Mouse (Mus musculus): ENCODE data around the gene Zfp189. TPM values are rescaled to one million over a fixed set of nuclear protein-coding genes. Genes with fewer than 3 reads are reported as not detected.
"Not testable (repeated sequence)": the region's sequence is repeated elsewhere in the genome, so short reads cannot be mapped to it uniquely, and the experiment has no call there.

The Zfp189 gene
- 1.1 and 1.8 TPM in 2 replicates for polyA plus RNA-seq (2011; ENCODE audit: insufficient read depth, insufficient read length, low replicate concordance, missing spikeins)

DNA sequence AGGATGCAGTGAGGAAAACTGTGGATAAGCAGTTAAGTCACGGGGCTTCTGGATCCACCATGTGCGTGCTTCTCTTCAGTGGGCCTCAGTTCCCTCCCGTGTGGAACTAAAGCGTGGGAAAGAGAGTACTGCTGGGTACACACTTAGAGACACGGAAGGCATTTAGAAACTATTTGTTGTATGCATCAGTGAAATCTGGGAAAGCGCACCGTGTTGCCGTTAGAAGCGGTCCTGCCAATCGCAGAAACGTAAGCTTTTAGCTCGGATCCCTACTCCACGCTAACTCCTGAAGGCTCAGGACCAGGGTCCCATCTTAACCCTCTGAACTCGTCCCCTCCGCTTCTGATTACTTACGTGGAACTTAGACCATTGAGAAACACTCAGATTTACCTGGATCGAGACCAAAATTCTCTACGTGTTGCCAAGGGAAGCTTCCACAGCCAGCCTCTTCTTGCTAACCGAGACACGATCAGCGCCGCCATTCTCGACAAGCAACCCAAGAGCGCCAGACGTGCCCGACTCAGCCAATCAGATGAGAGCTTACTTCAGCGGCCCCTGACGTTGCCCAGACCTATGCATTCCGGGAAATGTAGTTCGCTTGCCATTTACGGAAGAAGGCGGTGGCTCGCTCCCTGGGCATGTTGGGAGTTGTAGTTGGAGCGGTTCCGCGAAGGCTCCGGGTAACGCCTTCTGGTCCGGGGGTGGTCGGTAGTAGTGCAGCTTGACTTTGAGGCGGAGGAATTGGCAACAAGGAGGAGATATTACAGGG, at the start of gene Zfp189, which contains the start of gene Mrpl50:
Zfp189 (plus strand) TSS at position 605 of the 769 bp plus-strand sequence.
Mrpl50 (minus strand) TSS at position 522 of the 769 bp plus-strand sequence.
- WGBS: under 1% methylated on average over 41 of the region's 41 CpGs
- H3K4me3 ChIP-seq (replicated peaks; ENCODE audit: control insufficient read depth, low read depth, low read length): peak within 1 kb of the TSS; percentile 66
- H3K27ac ChIP-seq (ENCODE audit: control insufficient read depth, insufficient read depth, low read depth, low read length, poor library complexity): peak within 1 kb of the TSS; percentile 14
- H3K4me1 ChIP-seq (ENCODE audit: control insufficient read depth, insufficient read depth, low read length): no peaks in the 10 kb centered on the region; the same call in 1 of the 2 replicates
- TF ChIP-seq POLR2A (IDR thresholded peaks at IDR 0.05; ENCODE audit: borderline replicate concordance, control insufficient read depth, low read depth, low read length) (peak; percentile 62; the same call in 1 of the 2 replicates), CTCF (IDR thresholded peaks at IDR 0.05; ENCODE audit: control insufficient read depth, insufficient read depth, low read length) (no peak; the same call in 1 of the 2 replicates)

DNA sequence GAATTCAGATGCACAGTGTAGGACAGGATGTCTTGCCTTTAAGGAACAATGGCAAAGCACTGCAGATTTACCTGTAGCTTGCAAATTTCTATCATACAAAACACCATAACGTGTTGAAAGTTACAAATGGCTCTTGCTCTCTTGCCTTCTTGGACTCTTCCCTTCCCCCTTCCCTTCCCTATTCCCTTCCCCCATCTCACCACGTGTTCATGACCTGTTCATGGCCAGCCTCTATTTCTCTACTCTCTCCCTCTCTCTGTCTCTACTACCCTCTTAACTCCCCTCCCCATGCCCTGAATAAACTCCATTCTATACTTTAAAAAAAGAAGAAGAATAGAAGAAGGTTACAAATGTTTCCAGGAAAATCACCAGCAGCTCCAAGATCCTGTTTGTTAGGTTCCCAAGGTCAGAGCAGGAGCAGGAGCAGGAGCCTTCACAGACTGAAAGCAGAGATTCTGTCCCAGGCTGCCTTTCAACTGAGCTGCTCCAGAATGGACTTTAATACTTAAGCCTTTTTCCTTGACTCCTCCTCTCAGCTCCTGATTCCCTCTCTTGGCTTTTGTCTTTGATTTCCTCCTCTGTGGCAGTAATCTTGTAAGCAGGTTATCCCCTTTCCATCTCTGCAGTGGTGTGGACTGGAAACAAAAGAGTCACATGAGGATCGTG, 47.4 kb upstream of the Zfp189 start, which contains the start of gene Acnat1:
Acnat1 (minus strand) TSS at position 478 of the 666 bp plus-strand sequence.
- Histone ChIP-seq H3K4me3 (replicated peaks; ENCODE audit: control insufficient read depth, low read depth, low read length) (no peak within 1 kb of the TSS), H3K4me1 (ENCODE audit: control insufficient read depth, insufficient read depth, low read length) (no peaks in the 10 kb centered on the region; the same call in 1 of the 2 replicates), H3K27ac (ENCODE audit: control insufficient read depth, insufficient read depth, low read depth, low read length, poor library complexity) (no peak within 1 kb of the TSS)
- 49% methylated on average over 3 of the region's 3 CpGs for WGBS
- TF ChIP-seq POLR2A (IDR thresholded peaks at IDR 0.05; ENCODE audit: borderline replicate concordance, control insufficient read depth, low read depth, low read length) (no peak), CTCF (IDR thresholded peaks at IDR 0.05; ENCODE audit: control insufficient read depth, insufficient read depth, low read length) (no peak)

DNA sequence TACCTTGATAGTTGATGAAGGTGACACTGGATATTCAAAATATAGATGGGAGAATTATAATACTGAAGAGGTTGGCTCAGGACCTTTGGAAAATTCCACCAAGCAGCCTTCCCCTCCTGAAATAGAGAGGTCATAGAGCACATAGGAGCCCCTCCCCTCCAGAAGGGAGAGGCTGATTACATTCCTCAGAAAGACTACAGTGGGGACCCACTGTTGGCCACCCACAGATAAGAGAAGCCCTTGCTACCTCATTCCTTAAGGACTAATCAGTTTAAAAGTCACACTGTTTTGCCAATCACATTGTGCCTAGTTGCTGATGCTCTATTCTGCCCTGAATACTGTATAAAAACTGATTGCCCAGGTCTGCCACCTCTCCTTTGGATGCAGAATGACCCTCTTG, 46.4 kb upstream of the Zfp189 start:
- Histone ChIP-seq H3K4me1 (ENCODE audit: control insufficient read depth, insufficient read depth, low read length) (no peaks in the 10 kb centered on the region; the same call in 1 of the 2 replicates), H3K27ac (ENCODE audit: control insufficient read depth, insufficient read depth, low read depth, low read length, poor library complexity) (no peak overlapping the region), H3K4me3 (replicated peaks; ENCODE audit: control insufficient read depth, low read depth, low read length) (no peak overlapping the region)
- TF ChIP-seq CTCF (IDR thresholded peaks at IDR 0.05; ENCODE audit: control insufficient read depth, insufficient read depth, low read length) (no peak), POLR2A (IDR thresholded peaks at IDR 0.05; ENCODE audit: borderline replicate concordance, control insufficient read depth, low read depth, low read length) (no peak)

DNA sequence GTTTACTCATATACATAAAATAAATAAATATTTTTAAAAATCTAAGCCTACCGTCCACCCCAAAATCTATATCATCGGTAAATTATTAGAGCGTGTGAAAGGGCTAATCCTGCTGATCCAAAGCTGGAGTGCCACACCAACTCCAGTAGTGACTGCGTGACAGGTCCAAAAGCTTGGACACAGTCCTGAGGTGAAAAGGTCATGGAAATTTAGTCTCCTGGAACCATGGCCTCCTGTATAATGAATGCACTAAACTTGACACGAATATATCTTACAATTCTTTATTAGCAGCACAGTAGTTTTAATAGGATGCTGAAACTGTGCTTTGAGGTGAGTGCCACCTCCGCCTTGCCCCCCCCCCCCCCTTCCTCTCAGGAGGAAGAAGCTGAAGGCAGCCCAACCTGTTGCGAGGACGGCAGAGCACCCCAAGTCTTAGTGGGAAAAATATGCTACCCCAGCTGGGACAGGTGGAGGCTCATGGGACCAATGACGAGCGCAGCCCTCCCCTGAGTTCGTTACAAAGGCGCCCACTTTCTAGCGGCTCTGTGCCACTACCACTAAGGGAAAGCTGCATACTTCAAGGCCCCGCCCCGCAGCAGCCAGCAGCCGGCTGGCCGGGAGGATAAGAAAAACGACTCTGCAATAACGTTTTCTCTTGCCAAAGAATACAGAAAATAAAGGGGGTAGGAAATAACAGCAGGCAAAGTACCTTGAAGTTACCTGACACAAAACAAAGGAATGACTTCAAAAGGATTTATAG, 42.7 kb upstream of the Zfp189 start:
- Histone ChIP-seq H3K4me1 (ENCODE audit: control insufficient read depth, insufficient read depth, low read length) (no peaks in the 10 kb centered on the region; the same call in 1 of the 2 replicates), H3K27ac (ENCODE audit: control insufficient read depth, insufficient read depth, low read depth, low read length, poor library complexity) (peak overlapping the region; percentile 63), H3K4me3 (replicated peaks; ENCODE audit: control insufficient read depth, low read depth, low read length) (peak overlapping the region; percentile 52)
- WGBS: 19% methylated on average over 19 of the region's 19 CpGs
- TF ChIP-seq POLR2A (IDR thresholded peaks at IDR 0.05; ENCODE audit: borderline replicate concordance, control insufficient read depth, low read depth, low read length): no peak
- TF ChIP-seq CTCF (IDR thresholded peaks at IDR 0.05; ENCODE audit: control insufficient read depth, insufficient read depth, low read length): no peak

DNA sequence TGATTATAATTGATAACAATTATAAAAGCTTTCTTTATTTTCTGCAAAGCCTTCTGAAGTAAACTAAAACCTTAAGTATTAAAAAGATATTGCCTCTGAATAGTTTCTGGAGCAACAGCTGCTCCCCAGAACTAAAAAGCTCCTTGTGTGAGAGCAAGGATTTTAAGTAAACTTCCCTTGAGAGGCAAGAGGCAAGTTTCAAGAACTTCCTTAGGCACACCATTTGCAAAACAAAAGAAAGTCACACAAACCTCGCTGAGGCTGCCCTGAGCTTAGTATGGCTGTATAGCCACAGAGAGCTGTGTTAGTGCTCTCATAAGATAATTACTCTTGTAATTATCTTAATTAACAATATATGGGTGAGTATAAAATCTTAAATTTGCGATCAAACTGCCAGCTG, 41.9 kb upstream of the Zfp189 start:
- not testable (repeated sequence) for H3K27ac ChIP-seq (ENCODE audit: control insufficient read depth, insufficient read depth, low read depth, low read length, poor library complexity); H3K4me3 ChIP-seq (replicated peaks; ENCODE audit: control insufficient read depth, low read depth, low read length); H3K4me1 ChIP-seq (ENCODE audit: control insufficient read depth, insufficient read depth, low read length)
- WGBS: 39% methylated on average over 2 of the region's 2 CpGs

DNA sequence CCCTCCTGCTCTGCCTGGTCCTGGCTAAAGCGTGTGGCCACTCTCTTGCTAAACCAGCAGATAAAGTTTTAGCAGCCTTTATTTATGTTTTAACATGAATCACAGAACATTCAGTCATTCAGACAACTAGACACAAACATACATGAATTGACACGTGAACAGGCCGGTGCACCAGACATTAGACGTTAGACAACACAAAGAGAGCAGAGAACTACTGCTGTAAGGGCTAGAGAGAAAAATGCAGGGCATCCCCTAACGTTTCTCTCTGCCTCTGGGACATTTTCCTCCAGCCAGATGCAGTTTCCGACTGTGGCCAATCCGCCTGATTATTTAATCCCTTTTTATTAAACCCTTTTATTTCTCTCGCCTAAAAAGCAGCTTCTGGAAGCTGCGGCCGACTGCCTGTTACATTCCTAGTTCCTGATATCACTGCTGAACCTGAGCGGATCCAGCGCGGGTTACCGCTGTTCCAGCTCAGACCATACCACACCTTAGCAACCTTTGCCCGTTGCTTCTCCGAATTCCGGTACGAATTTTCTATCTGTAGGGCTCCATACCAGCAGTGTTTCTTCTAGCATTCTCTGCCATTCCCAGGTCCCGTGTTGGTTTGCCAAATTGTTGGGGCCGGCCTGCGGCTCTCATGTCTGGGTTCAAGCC, 40.7 kb upstream of the Zfp189 start:
- no peak for TF ChIP-seq POLR2A (IDR thresholded peaks at IDR 0.05; ENCODE audit: borderline replicate concordance, control insufficient read depth, low read depth, low read length)
- no peak for TF ChIP-seq CTCF (IDR thresholded peaks at IDR 0.05; ENCODE audit: control insufficient read depth, insufficient read depth, low read length)
- 74% methylated on average over 21 of the region's 21 CpGs for WGBS
- Histone ChIP-seq H3K4me3 (replicated peaks; ENCODE audit: control insufficient read depth, low read depth, low read length) (no peak overlapping the region), H3K4me1 (ENCODE audit: control insufficient read depth, insufficient read depth, low read length) (no peaks in the 10 kb centered on the region; the same call in 1 of the 2 replicates), H3K27ac (ENCODE audit: control insufficient read depth, insufficient read depth, low read depth, low read length, poor library complexity) (no peak overlapping the region)

DNA sequence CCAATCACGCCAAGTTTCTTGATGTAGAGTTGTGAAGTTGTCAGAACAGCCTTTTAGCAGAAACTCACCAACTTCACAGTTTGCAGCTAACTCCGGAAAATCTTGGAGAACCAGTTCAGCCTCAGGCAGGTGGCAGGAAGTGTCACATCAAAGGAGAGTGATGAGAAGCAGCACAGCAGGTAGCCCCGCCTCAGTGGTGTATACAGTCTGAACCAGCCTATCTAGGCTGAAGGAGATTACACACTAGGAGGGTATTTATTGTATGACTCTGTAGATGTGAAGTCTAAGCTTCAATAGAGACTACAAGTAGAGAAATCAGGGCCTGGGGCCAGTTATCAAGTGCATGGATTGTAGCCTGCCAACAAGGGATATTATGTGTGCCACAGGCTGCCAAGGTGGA, 40.1 kb upstream of the Zfp189 start:
- Histone ChIP-seq H3K27ac (ENCODE audit: control insufficient read depth, insufficient read depth, low read depth, low read length, poor library complexity) (no peak overlapping the region), H3K4me1 (ENCODE audit: control insufficient read depth, insufficient read depth, low read length) (no peaks in the 10 kb centered on the region; the same call in 1 of the 2 replicates), H3K4me3 (replicated peaks; ENCODE audit: control insufficient read depth, low read depth, low read length) (no peak overlapping the region)
- no peak for TF ChIP-seq CTCF (IDR thresholded peaks at IDR 0.05; ENCODE audit: control insufficient read depth, insufficient read depth, low read length)
- TF ChIP-seq POLR2A (IDR thresholded peaks at IDR 0.05; ENCODE audit: borderline replicate concordance, control insufficient read depth, low read depth, low read length): no peak
- 81% methylated on average over 3 of the region's 3 CpGs for WGBS
